Mouse (Mus musculus): ENCODE results near the gene Inka1.

Inka1 gene

GRCm38 (mm10) chr9:107983421-107983890 lies 2.2 kb downstream of the Inka1 start:
- DNase-seq, result peak; percentile 37 to 46

GRCm38 (mm10) chr9:107982681-107983346 lies 2.9 kb downstream of the Inka1 start, which contains the start of gene Gm20661:
Gene Gm20661 (plus strand): TSS chr9:107983058.
- peak; percentile 21 to 32 for DNase-seq

GRCm38 (mm10) chr9:107981684-107982605 lies 3.7 kb downstream of the Inka1 start:
- DNase-seq, result no peak

GRCm38 (mm10) chr9:107978815-107979214 lies 6.9 kb downstream of the Inka1 start:
- DNase-seq, result no peak

- DNase-seq, result peak; percentile 57 to 60
These were observed 10.0 kb downstream of the Inka1 start, which contains the start of gene Uba7 for GRCm38 (mm10) chr9:107975399-107976386. Gene Uba7 (plus strand): TSS chr9:107975505.

- DNase-seq, result peak; percentile 14 to 17
These were observed 11.0 kb downstream of the Inka1 start for GRCm38 (mm10) chr9:107974491-107975171.

- DNase-seq, result no peak
These were observed 13.8 kb downstream of the Inka1 start for GRCm38 (mm10) chr9:107971690-107972541.

GRCm38 (mm10) chr9:107970311-107970710 lies 15.4 kb downstream of the Inka1 start:
- DNase-seq, result no peak

- DNase-seq, result no peak
These were observed 17.1 kb downstream of the Inka1 start for GRCm38 (mm10) chr9:107968531-107968930.

GRCm38 (mm10) chr9:107967437-107967836 lies 18.2 kb downstream of the Inka1 start:
- DNase-seq, result no peak

GRCm38 (mm10) chr9:107966676-107967075 lies 19.0 kb downstream of the Inka1 start:
- no peak for DNase-seq

- no peak for DNase-seq
These were observed 21.0 kb downstream of the Inka1 start for GRCm38 (mm10) chr9:107964681-107965080.

- peak; percentile 80 to 81 for DNase-seq
These were observed 22.0 kb downstream of the Inka1 start for GRCm38 (mm10) chr9:107963700-107964099.

- DNase-seq, result no peak
These were observed 22.8 kb downstream of the Inka1 start for GRCm38 (mm10) chr9:107962916-107963315.

- DNase-seq, result no peak
These were observed 23.8 kb downstream of the Inka1 start for GRCm38 (mm10) chr9:107961881-107962280.

- no peak for DNase-seq
These were observed 24.3 kb downstream of the Inka1 start for GRCm38 (mm10) chr9:107961351-107961762.

GRCm38 (mm10) chr9:107960928-107961327 lies 24.8 kb downstream of the Inka1 start:
- DNase-seq, result peak; percentile 32 to 42

GRCm38 (mm10) chr9:107959896-107960295 lies 25.8 kb downstream of the Inka1 start:
- DNase-seq, result no peak

GRCm38 (mm10) chr9:107957141-107957540 lies 28.5 kb downstream of the Inka1 start:
- no peak for DNase-seq

GRCm38 (mm10) chr9:107955613-107956289 lies 29.9 kb downstream of the Inka1 start:
- DNase-seq, result no peak
